Mouse (Mus musculus) MEL (cell line): Measurements from ENCODE around the gene Tmem91. TPM values are rescaled to one million over a fixed set of nuclear protein-coding genes. Genes with fewer than 3 reads are reported as not detected.
A peak's percentile ranks its signal among the peaks of the same experiment; 100 is the strongest.

Source experiments
- DNase-seq: peaks from one replicate; pipeline ENCODE4 v3.0.0; 2011; ENCODE audit warnings: low read depth, low spot score
- H3K27ac ChIP-seq: 2 replicates; pipeline ENCODE4 v1.5.1; 2012; ENCODE audit warnings: low read depth, mild to moderate bottlenecking, control low read depth, low read length, moderate library complexity; ENCODE audit not compliant: control insufficient read depth
- H3K27me3 ChIP-seq, 2 experiments: fragments of 150-350 bp in 1 of 2; sonication (generic) in 1 of 2; 2 replicates each; pipeline ENCODE4 v1.6.1; 2012; ENCODE audit warnings: low read length in 2 of 2, mild to moderate bottlenecking in 2 of 2, improper control_type of control experiment in 1 of 2, moderate library complexity in 1 of 2; ENCODE audit not compliant: insufficient read depth in 2 of 2, control insufficient read depth in 1 of 2
- H3K36me3 ChIP-seq, 2 experiments: 2 replicates each; pipeline ENCODE4 v1.6.1; 2012 to 2014; ENCODE audit warnings: low read length in 2 of 2, improper control_type of control experiment in 1 of 2, inconsistent platforms in 1 of 2, mild to moderate bottlenecking in 1 of 2; ENCODE audit not compliant: insufficient read depth in 2 of 2, control insufficient read depth in 1 of 2
- H3K4me1 ChIP-seq, 2 experiments: fragments of 150-350 bp in 1 of 2; sonication (generic) in 1 of 2; 2 replicates each; pipeline ENCODE4 v1.6.1; 2012; ENCODE audit warnings: low read length in 2 of 2, improper control_type of control experiment in 1 of 2, mild to moderate bottlenecking in 1 of 2; ENCODE audit not compliant: insufficient read depth in 2 of 2, control insufficient read depth in 1 of 2
- H3K4me3 ChIP-seq, 2 experiments: fragments of 150-350 bp in 1 of 2; sonication (generic) in 1 of 2; 2 replicates each; pipeline ENCODE4 v1.5.1; 2012; ENCODE audit warnings: low read depth in 2 of 2, low read length in 2 of 2, mild to moderate bottlenecking in 2 of 2, moderate library complexity in 2 of 2, control low read depth in 1 of 2, improper control_type of control experiment in 1 of 2; ENCODE audit not compliant: control insufficient read depth in 1 of 2, insufficient read depth in 1 of 2
- H3K79me2 ChIP-seq: 2 replicates; pipeline ENCODE4 v1.6.1; 2012; ENCODE audit warnings: mild to moderate bottlenecking, low read length, moderate library complexity; ENCODE audit not compliant: control insufficient read depth, poor library complexity, insufficient read depth
- H3K9ac ChIP-seq: 2 replicates; pipeline ENCODE4 v1.6.1; 2012; ENCODE audit warnings: low read depth, mild to moderate bottlenecking, control low read depth, low read length, moderate library complexity; ENCODE audit not compliant: control insufficient read depth, poor library complexity, severe bottlenecking
- H3K9me3 ChIP-seq: fragments of 150-350 bp; sonication (generic); replicated peaks from 2 replicates; pipeline ENCODE4 v1.6.1; 2012; ENCODE audit warnings: mild to moderate bottlenecking, low read length, improper control_type of control experiment, moderate library complexity; ENCODE audit not compliant: insufficient read depth
- CTCF ChIP-seq, 3 experiments: IDR thresholded peaks in 2 of 3; conservative IDR thresholded peaks in 1 of 3; 2 replicates each; pipeline ENCODE4 v1.5.1; 2011 to 2012; ENCODE audit warnings: low read length in 3 of 3, low read depth in 2 of 3, mild to moderate bottlenecking in 2 of 3, improper control_type of control experiment in 1 of 3, inconsistent platforms in 1 of 3, mixed read lengths in 1 of 3, moderate library complexity in 1 of 3; ENCODE audit not compliant: control insufficient read depth in 1 of 3, insufficient read depth in 1 of 3, poor library complexity in 1 of 3, severe bottlenecking in 1 of 3
- ELF1 ChIP-seq: IDR thresholded peaks from 2 replicates; pipeline ENCODE4 v1.6.1; 2014; ENCODE audit warnings: low read depth, mild to moderate bottlenecking, inconsistent platforms, low read length, improper control_type of control experiment, moderate library complexity
- ETS1 ChIP-seq: IDR thresholded peaks from 2 replicates; pipeline ENCODE4 v1.6.1; 2012; ENCODE audit warnings: low read depth, mild to moderate bottlenecking, inconsistent platforms, low read length, improper control_type of control experiment, moderate library complexity
- GATA1 ChIP-seq: IDR thresholded peaks from 2 replicates; pipeline ENCODE4 v1.6.1; 2011; ENCODE audit warnings: low read depth, low read length, improper control_type of control experiment
- KAT2A ChIP-seq: conservative IDR thresholded peaks from 2 replicates; pipeline ENCODE4 v1.6.1; 2012; ENCODE audit warnings: low read depth, low read length, improper control_type of control experiment, inconsistent platforms
- NRF1 ChIP-seq: IDR thresholded peaks from 2 replicates; pipeline ENCODE4 v1.6.1; 2014; ENCODE audit warnings: low read depth, mild to moderate bottlenecking, inconsistent platforms, low read length, improper control_type of control experiment, moderate library complexity; ENCODE audit not compliant: poor library complexity, insufficient read depth, severe bottlenecking
- POLR2A ChIP-seq, 2 experiments: IDR thresholded peaks; 2 replicates each; pipeline ENCODE4 v1.6.1; 2011 to 2012; ENCODE audit warnings: low read length in 2 of 2, mild to moderate bottlenecking in 2 of 2, control low read depth in 1 of 2, improper control_type of control experiment in 1 of 2, low read depth in 1 of 2, moderate library complexity in 1 of 2; ENCODE audit not compliant: control insufficient read depth in 1 of 2, insufficient read depth in 1 of 2, poor library complexity in 1 of 2
- POLR2AphosphoS2 ChIP-seq: IDR thresholded peaks from 2 replicates; pipeline ENCODE4 v1.6.1; 2011; ENCODE audit warnings: low read length, improper control_type of control experiment
- RAD21 ChIP-seq: IDR thresholded peaks from 2 replicates; pipeline ENCODE4 v1.6.1; 2011; ENCODE audit warnings: mild to moderate bottlenecking, low read depth, low read length, improper control_type of control experiment
- RCOR1 ChIP-seq: IDR thresholded peaks from 2 replicates; pipeline ENCODE4 v1.6.1; 2012; ENCODE audit warnings: low read depth, mild to moderate bottlenecking, inconsistent platforms, low read length, improper control_type of control experiment
- SIN3A ChIP-seq: IDR thresholded peaks from 2 replicates; pipeline ENCODE4 v1.6.1; 2012; ENCODE audit warnings: low read length, improper control_type of control experiment, inconsistent platforms
- SMC3 ChIP-seq: IDR thresholded peaks from 2 replicates; pipeline ENCODE4 v1.6.1; 2011; ENCODE audit warnings: low read depth, low read length, improper control_type of control experiment
- ZKSCAN1 ChIP-seq: IDR thresholded peaks from 2 replicates; pipeline ENCODE4 v1.6.1; 2012; ENCODE audit warnings: low read depth, mild to moderate bottlenecking, inconsistent platforms, low read length, improper control_type of control experiment, moderate library complexity
- ZNF384 ChIP-seq: IDR thresholded peaks from 2 replicates; pipeline ENCODE4 v1.6.1; 2012; ENCODE audit warnings: low read depth, mild to moderate bottlenecking, inconsistent platforms, low read length, improper control_type of control experiment
- polyA plus RNA-seq, 2 experiments: library from polyadenylated mRNA; stranded (reverse) in 1 of 2; unstranded in 1 of 2; fragments of >175 nt in 1 of 2; fragments of >200 nt in 1 of 2; gene quantifications; 2 replicates each; pipeline versions ENCODE4 v1.2.1 to v1.2.4; 2012; ENCODE audit warnings: low replicate concordance in 2 of 2, low read depth in 1 of 2; ENCODE audit not compliant: insufficient read length in 2 of 2, insufficient read depth in 1 of 2, missing spikeins in 1 of 2
- total RNA-seq: library from RNA; depleted of rRNA; stranded (reverse); fragments of 300-350 nt; gene quantifications from 2 replicates; pipeline ENCODE4 v1.2.3, GENCODE M21; 2012

Tmem91 gene
- total and polyA plus RNA-seq, 3 experiments: 0.89 to 3.3 TPM; not detected in 1

DNA sequence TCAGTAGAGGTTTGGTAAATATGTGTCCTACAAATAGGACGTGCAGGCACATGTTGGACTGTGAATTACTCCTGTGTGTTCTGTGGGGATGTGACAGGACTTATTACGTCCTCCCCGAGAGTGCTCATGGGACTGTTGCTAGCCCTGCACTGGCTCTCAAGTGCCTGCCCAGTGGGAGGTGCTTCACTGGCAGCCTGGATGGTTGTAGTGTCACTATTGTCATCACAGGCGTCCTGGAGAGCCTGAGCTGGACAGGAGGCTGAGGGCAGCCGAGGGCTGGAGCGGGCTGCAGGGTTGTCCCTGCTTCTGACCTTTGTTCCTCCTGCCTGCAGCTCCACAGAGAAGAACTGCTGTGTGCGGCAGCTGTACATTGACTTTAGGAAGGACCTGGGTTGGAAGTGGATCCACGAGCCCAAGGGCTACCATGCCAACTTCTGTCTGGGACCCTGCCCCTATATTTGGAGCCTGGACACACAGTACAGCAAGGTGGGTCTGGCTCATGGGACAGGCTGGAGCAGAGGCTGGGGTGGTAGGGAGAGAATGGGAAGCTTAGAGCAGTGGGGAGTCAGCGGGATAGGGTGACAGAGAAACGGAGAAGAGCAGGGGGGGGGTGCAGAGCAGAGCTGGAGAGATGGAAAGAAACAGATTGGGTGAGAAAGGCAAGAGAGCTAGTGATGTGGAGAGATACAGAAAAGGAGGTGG lies 29.0 kb upstream of the Tmem91 start:
- Histone ChIP-seq H3K9ac (no peak overlapping the region), H3K4me1 (peaks cover 0 to 2% of the 10 kb centered on the region in 2 experiments; a peak in 1 of 4 replicates)
- TF ChIP-seq NRF1: no peak
- no peak for TF ChIP-seq ZNF384
- TF ChIP-seq ZKSCAN1: no peak
- TF ChIP-seq POLR2AphosphoS2: 0 out of 2 replicates have a peak, but pooled peaks have one; percentile 59
- TF ChIP-seq SIN3A: no peak
- no peak for TF ChIP-seq RCOR1

DNA sequence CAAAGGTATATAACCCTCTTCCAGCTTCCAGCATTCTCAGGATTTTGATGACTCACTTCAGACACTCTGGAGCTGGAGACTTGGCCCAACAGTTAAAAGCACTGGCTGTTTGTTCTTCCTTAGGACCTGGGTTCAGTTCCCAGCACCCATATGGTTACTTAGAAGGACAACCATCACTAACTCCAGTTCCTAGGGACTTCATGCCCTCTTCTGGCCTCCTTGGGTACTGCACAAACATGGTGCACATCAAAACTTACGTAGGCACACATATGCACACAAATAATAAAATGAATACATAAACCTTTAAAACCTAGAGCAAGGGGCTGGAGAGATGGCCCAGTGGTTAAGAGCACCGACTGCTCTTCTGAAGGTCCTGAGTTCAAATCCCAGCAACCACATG lies 27.4 kb upstream of the Tmem91 start:
- no peaks in the 10 kb centered on the region for H3K27me3 ChIP-seq
- peaks cover 0 to 2% of the 10 kb centered on the region in 2 experiments; a peak in 1 of 4 replicates for H3K4me1 ChIP-seq
- no peak overlapping the region for H3K4me3 ChIP-seq
- no peak overlapping the region for H3K9ac ChIP-seq
- no peaks in the 10 kb centered on the region for H3K9me3 ChIP-seq
- peaks cover 17 to 28% of the 10 kb centered on the region in 2 experiments for H3K36me3 ChIP-seq
- H3K27ac ChIP-seq: no peak overlapping the region
- H3K79me2 ChIP-seq: peaks cover 13% of the 10 kb centered on the region
- TF ChIP-seq CTCF (IDR thresholded peaks at IDR 0.05 in 2 of 3, conservative IDR thresholded peaks at IDR 0.05 in 1 of 3; ENCODE audit: control insufficient read depth in 1 of 3, insufficient read depth in 1 of 3, low read depth in 2 of 3, low read length in 3 of 3, poor library complexity in 1 of 3, severe bottlenecking in 1 of 3) (peak; percentile 30 to 46 (median 40); a peak in 5 of 6 replicates), POLR2A (IDR thresholded peaks at IDR 0.05; ENCODE audit: control insufficient read depth in 1 of 2, insufficient read depth in 1 of 2, low read depth in 1 of 2, low read length in 2 of 2, poor library complexity in 1 of 2) (0 out of 4 replicates have a peak, but pooled peaks of 1 of the 2 experiments have one; percentile 3), RAD21 (peak; percentile 15), ZNF384 (no peak), SMC3 (0 out of 2 replicates have a peak, but pooled peaks have one; percentile 19)
- DNase-seq: peak; percentile 65

More for the DNA sequence above, 29.0 kb upstream of the Tmem91 start:
- H3K27me3 ChIP-seq: no peaks in the 10 kb centered on the region
- no peak overlapping the region for H3K4me3 ChIP-seq
- H3K27ac ChIP-seq: no peak overlapping the region
- H3K9me3 ChIP-seq: no peaks in the 10 kb centered on the region
- no peak for DNase-seq
- peaks cover 11% of the 10 kb centered on the region; the same call in 1 of the 2 replicates for H3K79me2 ChIP-seq
- H3K36me3 ChIP-seq: peaks cover 17 to 24% of the 10 kb centered on the region in 2 experiments

DNA sequence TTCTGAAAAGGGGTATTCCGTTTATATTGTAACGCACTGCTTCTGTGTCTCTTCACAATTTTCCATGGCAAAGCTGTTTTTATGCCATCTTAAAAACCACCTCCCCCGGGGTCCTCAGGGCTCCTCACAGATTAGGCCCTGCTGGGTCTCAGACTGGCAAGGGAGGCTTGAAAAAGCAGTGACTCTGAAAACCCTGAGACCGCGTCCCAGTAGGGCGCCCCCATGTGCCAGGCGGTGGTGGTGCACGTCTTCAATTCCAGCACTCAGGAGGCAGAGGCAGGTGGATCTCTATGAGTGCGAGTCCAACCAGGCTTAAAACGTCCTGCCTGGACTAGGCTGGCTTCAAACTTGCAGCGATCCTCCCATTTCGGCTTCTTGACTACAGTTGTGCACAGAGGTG lies 25.8 kb upstream of the Tmem91 start:
- H3K27me3 ChIP-seq: no peaks in the 10 kb centered on the region
- H3K79me2 ChIP-seq: peaks cover 16% of the 10 kb centered on the region
- TF ChIP-seq ETS1 (no peak), GATA1 (no peak), CTCF (IDR thresholded peaks at IDR 0.05 in 2 of 3, conservative IDR thresholded peaks at IDR 0.05 in 1 of 3; ENCODE audit: control insufficient read depth in 1 of 3, insufficient read depth in 1 of 3, low read depth in 2 of 3, low read length in 3 of 3, poor library complexity in 1 of 3, severe bottlenecking in 1 of 3) (peak; percentile 45 to 65 (median 48)), RCOR1 (no peak), ZNF384 (no peak), ELF1 (no peak), KAT2A (no peak)
- H3K9ac ChIP-seq: no peak overlapping the region
- H3K9me3 ChIP-seq: no peaks in the 10 kb centered on the region
- no peak overlapping the region for H3K4me3 ChIP-seq
- no peak overlapping the region for H3K27ac ChIP-seq
- H3K36me3 ChIP-seq: peaks cover 17 to 33% of the 10 kb centered on the region in 2 experiments
- DNase-seq: no peak
- H3K4me1 ChIP-seq: peaks cover 0 to 2% of the 10 kb centered on the region in 2 experiments; a peak in 1 of 4 replicates
